Mouse (Mus musculus) CH12.LX (cell line): ENCODE measurements around the gene Olfr689.

Experiments
- CHD2 ChIP-seq: IDR thresholded peaks from 2 replicates; pipeline ENCODE4 v1.6.1; 2011; ENCODE audit warnings: low read length, improper control_type of control experiment
- CTCF ChIP-seq, 2 experiments: IDR thresholded peaks in 1 of 2; conservative IDR thresholded peaks in 1 of 2; 2 replicates each; pipeline ENCODE4 v1.5.1; 2011 to 2012; ENCODE audit warnings: low read depth in 2 of 2, low read length in 2 of 2, improper control_type of control experiment in 1 of 2, inconsistent platforms in 1 of 2, mild to moderate bottlenecking in 1 of 2, moderate library complexity in 1 of 2
- E2F4 ChIP-seq: IDR thresholded peaks from 2 replicates; pipeline ENCODE4 v1.6.1; 2011; ENCODE audit warnings: low read depth, low read length, improper control_type of control experiment; ENCODE audit not compliant: insufficient replicate concordance
- GABPA ChIP-seq: IDR thresholded peaks from 2 replicates; pipeline ENCODE4 v1.6.1; 2012; ENCODE audit warnings: low read depth, low read length, improper control_type of control experiment, inconsistent platforms; ENCODE audit not compliant: insufficient replicate concordance
- JUND ChIP-seq: conservative IDR thresholded peaks from 2 replicates; pipeline ENCODE4 v1.6.1; 2011; ENCODE audit warnings: low read depth, low read length, improper control_type of control experiment
- KAT2A ChIP-seq: IDR thresholded peaks from 2 replicates; pipeline ENCODE4 v1.6.1; 2012; ENCODE audit warnings: low read length, improper control_type of control experiment, inconsistent platforms; ENCODE audit not compliant: insufficient replicate concordance
- MAZ ChIP-seq: IDR thresholded peaks from 2 replicates; pipeline ENCODE4 v1.6.1; 2012; ENCODE audit warnings: low read depth, mild to moderate bottlenecking, inconsistent platforms, low read length, improper control_type of control experiment, moderate library complexity
- POLR2A ChIP-seq: IDR thresholded peaks from 2 replicates; pipeline ENCODE4 v1.6.1; 2011; ENCODE audit warnings: low read depth, mild to moderate bottlenecking, improper control_type of control experiment, low read length
- TBP ChIP-seq: conservative IDR thresholded peaks from 2 replicates; pipeline ENCODE4 v1.6.1; 2011; ENCODE audit warnings: low read depth, low read length, improper control_type of control experiment
- ZC3H11A ChIP-seq: IDR thresholded peaks from 2 replicates; pipeline ENCODE4 v1.6.1; 2012; ENCODE audit warnings: low read depth, mild to moderate bottlenecking, inconsistent platforms, low read length, improper control_type of control experiment
- ZMIZ1 ChIP-seq: IDR thresholded peaks from 2 replicates; pipeline ENCODE4 v1.6.1; 2012; ENCODE audit warnings: low read depth, mild to moderate bottlenecking, inconsistent platforms, low read length, improper control_type of control experiment

DNA sequence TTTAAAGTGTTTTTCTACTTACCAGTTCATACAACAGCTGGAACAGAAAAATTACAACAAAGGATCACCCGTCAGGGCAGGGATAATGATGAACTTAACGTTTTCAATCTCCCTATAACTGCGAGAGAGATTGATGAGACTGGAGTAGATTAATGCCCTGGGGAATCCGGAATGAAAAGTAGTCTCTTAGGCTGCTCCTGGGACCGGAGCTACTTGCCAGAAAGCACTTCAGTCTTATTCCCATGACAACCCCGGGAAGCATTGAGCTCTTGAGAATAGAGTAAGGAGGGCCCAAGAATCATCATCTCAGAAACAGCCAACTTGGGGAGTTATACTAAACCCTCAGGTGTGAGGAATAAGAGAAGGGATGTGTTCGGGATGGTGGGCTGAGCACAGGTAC lies 38.5 kb upstream of the Olfr689 start:
- TF ChIP-seq POLR2A (no peak), CTCF (conservative IDR thresholded peaks at IDR 0.05 in 1 of 2, IDR thresholded peaks at IDR 0.05 in 1 of 2; ENCODE audit: low read depth in 2 of 2, low read length in 2 of 2) (no peak), ZC3H11A (no peak), MAZ (no peak), E2F4 (no peak), TBP (no peak), GABPA (no peak), KAT2A (no peak), ZMIZ1 (no peak), JUND (no peak), CHD2 (no peak)
